In genomic region chr13:23622861-23623450, GRCm38 (mm10) we compare ENCODE assay signal across 7 mouse cellular contexts. TPM values are rescaled to one million over a fixed set of nuclear protein-coding genes. Genes with fewer than 3 reads are reported as not detected.
DNase-seq lines count a peak whose midpoint lies in the region; TF ChIP-seq lines count a peak whose summit lies in the region.

No protein-coding gene starts in this region.

- intact Hi-C loops in heart, postnatal 14 days (cut with DNase I): loop anchor here (2.0 to 5.0 kb wide), 5 partner anchors 36 to 1891 kb away; partner anchors contain the start of genes Hist1h1c, Hist1h1t, Hist1h2ac and Hist1h4c

- H3K27ac ChIP-seq in testis, adult 2 months (ENCODE audit: control insufficient read depth, insufficient read depth, low read depth, low read length): peak overlapping the region; percentile 54; the same call in 1 of the 2 replicates
- H3K27ac ChIP-seq in liver, adult 2 months (replicated peaks; ENCODE audit: insufficient read depth, low read depth, low read length): peak overlapping the region; percentile 35; the same call in 1 of the 2 replicates
- peak overlapping the region; percentile 40; the same call in 1 of the 2 replicates for H3K27ac ChIP-seq in olfactory bulb, adult 2 months (ENCODE audit: insufficient read depth, low read depth, low read length)

- no peak for DNase-seq in testis, postnatal 14 days (ENCODE audit: low spot score)
- DNase-seq in embryo, embryonic 11 days: peak; percentile 46
- peak; percentile 10 to 28 for DNase-seq in heart, postnatal 14 days
- peak; percentile 48 for DNase-seq in liver, adult 2 months (ENCODE audit: extremely low read depth, low read depth, low spot score)
- no peak for DNase-seq in urinary bladder, adult 2 months (ENCODE audit: low spot score)

- WGBS in liver, adult 2 months: 23% methylated on average over 7 of the region's 7 CpGs
- 20% methylated on average over 7 of the region's 7 CpGs for WGBS in olfactory bulb, adult 2 months

- H3K9ac ChIP-seq in liver, adult 2 months (ENCODE audit: low read depth, low read length): no peak overlapping the region

- H3K4me1 ChIP-seq in testis, adult 2 months (ENCODE audit: control insufficient read depth, insufficient read depth, low read length): peaks cover 3% of the 10 kb centered on the region; the same call in 1 of the 2 replicates
- no peaks in the 10 kb centered on the region; the same call in 1 of the 2 replicates for H3K4me1 ChIP-seq in liver, adult 2 months (ENCODE audit: control insufficient read depth, insufficient read depth, low read length)
- H3K4me1 ChIP-seq in olfactory bulb, adult 2 months (ENCODE audit: control insufficient read depth, insufficient read depth, low read length): no peaks in the 10 kb centered on the region

- no peaks in the 10 kb centered on the region for H3K79me2 ChIP-seq in liver, adult 2 months (ENCODE audit: control insufficient read depth, insufficient read depth, low read length)

- no peak overlapping the region for H3K4me3 ChIP-seq in testis, adult 2 months (ENCODE audit: control insufficient read depth, low read depth, low read length)
- H3K4me3 ChIP-seq in liver, adult 2 months (ENCODE audit: insufficient read depth, low read depth, low read length): peak overlapping the region; percentile 33; the same call in 1 of the 2 replicates
- no peak overlapping the region for H3K4me3 ChIP-seq in olfactory bulb, adult 2 months (ENCODE audit: insufficient read depth, low read depth, low read length)

- H3K36me3 ChIP-seq in testis, adult 2 months (ENCODE audit: control insufficient read depth, insufficient read depth, low read length): no peaks in the 10 kb centered on the region
- no peaks in the 10 kb centered on the region for H3K36me3 ChIP-seq in liver, adult 2 months (ENCODE audit: control insufficient read depth, insufficient read depth, low read length)

- H3K27me3 ChIP-seq in testis, adult 2 months (ENCODE audit: control insufficient read depth, insufficient read depth, low read length): no peaks in the 10 kb centered on the region
- H3K27me3 ChIP-seq in liver, adult 2 months (ENCODE audit: control insufficient read depth, insufficient read depth, low read length): no peaks in the 10 kb centered on the region

- no peak for TF ChIP-seq POLR2A in testis, adult 2 months (IDR thresholded peaks at IDR 0.05; ENCODE audit: control insufficient read depth, low read depth, low read length)
- no peak for TF ChIP-seq POLR2A in liver, adult 2 months (IDR thresholded peaks at IDR 0.05; ENCODE audit: extremely low read depth, insufficient read depth, low read length)
- no peak for TF ChIP-seq POLR2A in olfactory bulb, adult 2 months (IDR thresholded peaks at IDR 0.05; ENCODE audit: insufficient read depth, low read depth, low read length)

- no peak for TF ChIP-seq CTCF in testis, adult 2 months (IDR thresholded peaks at IDR 0.05; ENCODE audit: control insufficient read depth, insufficient read depth, insufficient replicate concordance, low read depth, low read length)
- no peak for TF ChIP-seq CTCF in liver, adult 2 months (IDR thresholded peaks at IDR 0.05; ENCODE audit: low read depth, low read length)
- TF ChIP-seq CTCF in olfactory bulb, adult 2 months (IDR thresholded peaks at IDR 0.05; ENCODE audit: insufficient read depth, low read depth, low read length): no peak

RNA-seq across cellular contexts. Expression of gene Hist1h1e, which starts 0.6 kb away (rescaled TPM):
- polyA plus RNA-seq in testis, adult 2 months (2012; rRNA removed): 0.35 and 0.41 TPM in 2 replicates
- 10 to 100 TPM; 56.8 to 68.5 TPM for total RNA-seq in heart, postnatal 14 days (2021)
- total RNA-seq in liver, adult 2 months (2014; rRNA removed): 22.0 and 27.0 TPM in 2 replicates
- polyA plus RNA-seq in liver, adult 2 months (2012; rRNA removed): 0.73 and 0.77 TPM in 2 replicates
- polyA plus RNA-seq in olfactory bulb, adult 2 months (2012; ENCODE audit: insufficient read depth, insufficient read length, low replicate concordance, missing spikeins): not detected in 2 replicates
- 1.1 and 2.4 TPM in 2 replicates for polyA plus RNA-seq in urinary bladder, adult 2 months (2012; rRNA removed)

RNA-seq across cellular contexts. Expression of gene Hist1h2be, which starts 2.0 kb away (rescaled TPM):
- 0.42 and 0.58 TPM in 2 replicates for polyA plus RNA-seq in testis, adult 2 months (2012; rRNA removed)
- 10 to 100 TPM; 10.5 to 16.6 TPM for total RNA-seq in heart, postnatal 14 days (2021)
- total RNA-seq in liver, adult 2 months (2014; rRNA removed): 5.4 and 6.6 TPM in 2 replicates
- 0.28 and 0.60 TPM in 2 replicates for polyA plus RNA-seq in liver, adult 2 months (2012; rRNA removed)
- not detected in 2 replicates for polyA plus RNA-seq in olfactory bulb, adult 2 months (2012; ENCODE audit: insufficient read depth, insufficient read length, low replicate concordance, missing spikeins)
- polyA plus RNA-seq in urinary bladder, adult 2 months (2012; rRNA removed): 2.6 and 3.4 TPM in 2 replicates

RNA-seq across cellular contexts. Expression of gene Hist1h4d, which starts 41.6 kb away (rescaled TPM):
- 2.7 and 2.9 TPM in 2 replicates for polyA plus RNA-seq in testis, adult 2 months (2012; rRNA removed)
- total RNA-seq in heart, postnatal 14 days (2021): 100 to 1,000 TPM in 1 of 2 experiments, 10 to 100 TPM in 1; 92.0 to 119 TPM
- total RNA-seq in liver, adult 2 months (2014; rRNA removed): 162 and 174 TPM in 2 replicates
- polyA plus RNA-seq in liver, adult 2 months (2012; rRNA removed): 2.1 and 2.8 TPM in 2 replicates
- polyA plus RNA-seq in olfactory bulb, adult 2 months (2012; ENCODE audit: insufficient read depth, insufficient read length, low replicate concordance, missing spikeins): not detected in 2 replicates
- 0.47 and 3.4 TPM in 2 replicates for polyA plus RNA-seq in urinary bladder, adult 2 months (2012; rRNA removed)

RNA-seq across cellular contexts. Expression of gene Hist1h3d, which starts 47.4 kb away (rescaled TPM):
- polyA plus RNA-seq in testis, adult 2 months (2012; rRNA removed): 0.98 and 1.1 TPM in 2 replicates
- total RNA-seq in heart, postnatal 14 days (2021): 10 to 100 TPM in 1 of 2 experiments, 1 to 10 TPM in 1; 7.8 to 17.6 TPM
- total RNA-seq in liver, adult 2 months (2014; rRNA removed): 3.4 and 5.9 TPM in 2 replicates
- 0.48 and 0.87 TPM in 2 replicates for polyA plus RNA-seq in liver, adult 2 months (2012; rRNA removed)
- not detected in 2 replicates for polyA plus RNA-seq in olfactory bulb, adult 2 months (2012; ENCODE audit: insufficient read depth, insufficient read length, low replicate concordance, missing spikeins)
- 2.5 and 2.6 TPM in 2 replicates for polyA plus RNA-seq in urinary bladder, adult 2 months (2012; rRNA removed)

RNA-seq across cellular contexts. Expression of gene Hist1h2ad, which starts 48.8 kb away (rescaled TPM):
- polyA plus RNA-seq in testis, adult 2 months (2012; rRNA removed): 0.90 and 1.0 TPM in 2 replicates
- 10 to 100 TPM; 15.1 to 24.5 TPM for total RNA-seq in heart, postnatal 14 days (2021)
- 5.4 and 11.5 TPM in 2 replicates for total RNA-seq in liver, adult 2 months (2014; rRNA removed)
- 1.1 TPM in 1 of 2 replicates, not detected in the other for polyA plus RNA-seq in liver, adult 2 months (2012; rRNA removed)
- polyA plus RNA-seq in olfactory bulb, adult 2 months (2012; ENCODE audit: insufficient read depth, insufficient read length, low replicate concordance, missing spikeins): not detected in 2 replicates
- 1.6 and 1.9 TPM in 2 replicates for polyA plus RNA-seq in urinary bladder, adult 2 months (2012; rRNA removed)

Comparison
In these comparisons a context has a peak if more than half of its experiments do, and no peak if none do; other contexts are left out.
1. DNase-seq: peak in embryo, embryonic 11 days (single experiment), heart, postnatal 14 days (2 of 2) and liver, adult 2 months (single experiment); none in testis, postnatal 14 days (single experiment) and urinary bladder, adult 2 months (single experiment).
2. Peak in every context shown above with its lines, with median percentiles within 50 percentile points of each other: H3K27ac ChIP-seq.